Mouse (Mus musculus) ovary, adult 18-20 months (tissue): Measurements from ENCODE around the gene Galnt14.

Experiments
- DNase-seq: peaks from one replicate; pipeline ENCODE4 v3.0.0; 2022; ENCODE audit warnings: low spot score, mixed read lengths

Gene Galnt14

GRCm38 (mm10) chr17:73710042-73710911, at the start of gene Galnt14:
Galnt14 (minus strand) TSS chr17:73710453.
- DNase-seq: peak; percentile 8

GRCm38 (mm10) chr17:73743681-73744311, 33.5 kb upstream of the Galnt14 start:
- peak; percentile 42 for DNase-seq

- DNase-seq: no peak
Measured at GRCm38 (mm10) chr17:73723885-73724682, 13.8 kb upstream of the Galnt14 start.

- no peak for DNase-seq
Measured at GRCm38 (mm10) chr17:73719021-73719748, 8.9 kb upstream of the Galnt14 start.

GRCm38 (mm10) chr17:73716684-73717083, 6.4 kb upstream of the Galnt14 start:
- DNase-seq: no peak

GRCm38 (mm10) chr17:73714440-73715221, 4.4 kb upstream of the Galnt14 start:
- DNase-seq: no peak

- DNase-seq: no peak
Measured at GRCm38 (mm10) chr17:73713347-73713746, 3.1 kb upstream of the Galnt14 start.

GRCm38 (mm10) chr17:73711919-73712318, 1.7 kb upstream of the Galnt14 start:
- no peak for DNase-seq

GRCm38 (mm10) chr17:73709131-73710041, 867 bp downstream of the Galnt14 start:
- DNase-seq: no peak

GRCm38 (mm10) chr17:73708451-73708850, 1.8 kb downstream of the Galnt14 start:
- no peak for DNase-seq

GRCm38 (mm10) chr17:73703571-73703970, 6.7 kb downstream of the Galnt14 start:
- no peak for DNase-seq

GRCm38 (mm10) chr17:73701016-73701415, 9.2 kb downstream of the Galnt14 start:
- DNase-seq: no peak

GRCm38 (mm10) chr17:73699881-73700280, 10.4 kb downstream of the Galnt14 start:
- DNase-seq: no peak

- DNase-seq: no peak
Measured at GRCm38 (mm10) chr17:73694206-73694952, 15.9 kb downstream of the Galnt14 start.

GRCm38 (mm10) chr17:73688261-73688660, 22.0 kb downstream of the Galnt14 start:
- DNase-seq: no peak

GRCm38 (mm10) chr17:73686292-73686691, 24.0 kb downstream of the Galnt14 start:
- no peak for DNase-seq

- no peak for DNase-seq
Measured at GRCm38 (mm10) chr17:73684746-73685145, 25.5 kb downstream of the Galnt14 start.

GRCm38 (mm10) chr17:73671921-73672320, 38.3 kb downstream of the Galnt14 start:
- DNase-seq: no peak

- no peak for DNase-seq
Measured at GRCm38 (mm10) chr17:73670048-73670447, 40.2 kb downstream of the Galnt14 start.
